Mouse (Mus musculus) heart, postnatal 0 days (tissue): Measurements from ENCODE around the gene Picalm. TPM values are rescaled to one million over a fixed set of nuclear protein-coding genes. Genes with fewer than 3 reads are reported as not detected.

Experiments
- ATAC-seq: fragments of 200-750 bp; cut with Nextera tagmentation; 2 replicates; pipeline ENCODE4 v1.8.0; 2017; ENCODE audit warnings: low read depth, moderate number of reproducible peaks, moderate library complexity; ENCODE audit not compliant: insufficient read depth
- DNase-seq: peaks from one replicate; pipeline ENCODE4 v3.0.0-alpha.2; 2016; ENCODE audit warnings: low spot score
- H3K27ac ChIP-seq: fragments of 300-500 bp; sonication (generic); 2 replicates; pipeline ENCODE4 v1.5.1; 2014; ENCODE audit warnings: low read depth, mild to moderate bottlenecking
- H3K27me3 ChIP-seq: fragments of 300-500 bp; sonication (generic); 2 replicates; pipeline ENCODE4 v1.6.1; 2014; ENCODE audit warnings: low read length, mixed read lengths; ENCODE audit not compliant: control insufficient read depth, insufficient read depth
- H3K36me3 ChIP-seq: fragments of 300-500 bp; sonication (generic); replicated peaks from 2 replicates; pipeline ENCODE4 v1.6.1; 2014; ENCODE audit warnings: low read length, mixed read lengths; ENCODE audit not compliant: control insufficient read depth, insufficient read depth
- H3K4me1 ChIP-seq: fragments of 300-500 bp; sonication (generic); 2 replicates; pipeline ENCODE4 v1.6.1; 2014; ENCODE audit warnings: antibody characterized with exemption; ENCODE audit not compliant: control insufficient read depth, insufficient read depth
- H3K4me2 ChIP-seq: fragments of 300-500 bp; sonication (generic); 2 replicates; pipeline ENCODE4 v1.6.1; 2014; ENCODE audit warnings: low read depth, mild to moderate bottlenecking, low read length, moderate library complexity
- H3K4me3 ChIP-seq: fragments of 300-500 bp; sonication (generic); 2 replicates; pipeline ENCODE4 v1.5.1; 2014; ENCODE audit warnings: low read depth, low read length
- H3K9ac ChIP-seq: fragments of 300-500 bp; sonication (generic); replicated peaks from 2 replicates; pipeline ENCODE4 v1.6.1; 2014; ENCODE audit warnings: low read depth, low read length, mixed read lengths
- H3K9me3 ChIP-seq: fragments of 300-500 bp; sonication (generic); replicated peaks from 2 replicates; pipeline ENCODE4 v1.6.1; 2016; ENCODE audit warnings: low read length; ENCODE audit not compliant: control insufficient read depth
- CTCF ChIP-seq: IDR thresholded peaks from 2 replicates; pipeline ENCODE4 v1.5.1; 2016; ENCODE audit warnings: antibody characterized with exemption, control low read depth, low read depth
- EP300 ChIP-seq: IDR thresholded peaks from 2 replicates; pipeline ENCODE4 v1.6.1; 2016; ENCODE audit warnings: antibody characterized with exemption, low read depth
- WGBS: fragments of 180-500 bp; shearing (Covaris S2); extraction: QIAGEN DNeasy Blood & Tissue Kit; methylation state at CpG from one replicate; pipeline ENCODE4 v1.1.7; 2014; 5-methylcytosine and 5-hydroxymethylcytosine counted together
- polyA plus RNA-seq: library from polyadenylated mRNA; unstranded; fragments of >200 nt; fragmentation: Nextera tagmentation; extraction: Ambion mirVana; gene quantifications from 2 replicates; pipeline ENCODE4 v1.2.1, GENCODE M21; 2015
- total RNA-seq: library from RNA; depleted of rRNA; stranded (reverse); fragments of >200 nt; gene quantifications from 2 replicates; pipeline ENCODE4 v1.2.3, GENCODE M21; 2014; ENCODE audit warnings: low replicate concordance

The Picalm gene
- total and polyA plus RNA-seq, 2 experiments from 2014 or later, result 29.2 to 169 TPM

DNA sequence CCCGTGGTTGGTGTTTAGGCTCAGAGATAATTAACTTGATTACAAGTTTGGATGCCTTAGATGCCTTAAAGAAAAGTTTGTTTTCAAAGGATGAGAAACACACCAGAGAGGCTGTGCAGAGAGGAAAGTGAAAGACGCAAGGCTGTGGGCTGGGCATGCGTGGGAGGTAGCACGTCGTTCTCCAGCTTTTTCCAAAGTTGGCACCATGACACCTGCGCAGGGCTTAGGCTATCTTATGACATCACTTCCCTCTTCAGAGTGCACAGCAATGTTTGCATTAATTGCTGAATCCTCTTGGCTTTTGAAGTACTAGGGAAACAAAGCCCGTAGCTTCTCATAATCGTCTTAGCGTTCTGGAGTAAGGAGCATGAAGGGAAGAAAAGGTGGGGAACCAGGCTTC, 101.4 kb downstream of the Picalm start:
- no peaks in the 10 kb centered on the region for H3K9me3 ChIP-seq
- DNase-seq, result no peak
- ATAC-seq, result no peak
- no peaks in the 10 kb centered on the region for H3K36me3 ChIP-seq
- H3K4me2 ChIP-seq, result no peak overlapping the region
- no peaks in the 10 kb centered on the region for H3K4me1 ChIP-seq
- H3K4me3 ChIP-seq, result no peak overlapping the region
- no peak overlapping the region for H3K9ac ChIP-seq
- TF ChIP-seq EP300, result no peak
- TF ChIP-seq CTCF, result no peak
- H3K27ac ChIP-seq, result no peak overlapping the region
- WGBS, result 60% methylated on average over 9 of the region's 9 CpGs
- H3K27me3 ChIP-seq, result no peaks in the 10 kb centered on the region

DNA sequence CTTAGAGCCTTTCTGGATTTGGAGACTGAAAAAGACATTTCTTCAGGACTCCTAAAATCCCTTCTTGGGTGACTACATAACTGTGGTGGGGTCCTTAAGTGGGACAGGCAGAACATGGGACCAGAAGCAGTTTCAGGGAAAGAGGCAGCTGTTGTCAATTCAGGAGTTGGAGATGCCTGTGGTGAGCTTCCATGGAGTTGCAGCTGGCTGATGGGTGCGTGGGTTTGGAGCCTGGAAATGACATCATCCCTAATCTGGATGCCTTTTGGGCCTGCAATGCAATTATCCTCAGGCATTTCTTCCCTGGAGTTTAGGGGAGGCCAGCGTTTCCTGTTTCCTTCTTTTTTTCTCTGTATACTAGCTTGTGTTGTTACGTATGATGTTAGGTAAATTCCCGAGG, 103.9 kb downstream of the Picalm start:
- H3K9me3 ChIP-seq, result no peaks in the 10 kb centered on the region
- 41% methylated on average over 4 of the region's 4 CpGs for WGBS
- TF ChIP-seq CTCF, result no peak
- no peak for TF ChIP-seq EP300
- H3K27me3 ChIP-seq, result no peaks in the 10 kb centered on the region
- ATAC-seq, result peak; percentile 44; the same call in 1 of the 2 replicates
- H3K4me3 ChIP-seq, result no peak overlapping the region
- peak overlapping the region; percentile 78 for H3K27ac ChIP-seq
- no peak overlapping the region for H3K9ac ChIP-seq
- DNase-seq, result peak; percentile 47
- no peaks in the 10 kb centered on the region for H3K36me3 ChIP-seq
- H3K4me1 ChIP-seq, result no peaks in the 10 kb centered on the region
- no peak overlapping the region for H3K4me2 ChIP-seq

DNA sequence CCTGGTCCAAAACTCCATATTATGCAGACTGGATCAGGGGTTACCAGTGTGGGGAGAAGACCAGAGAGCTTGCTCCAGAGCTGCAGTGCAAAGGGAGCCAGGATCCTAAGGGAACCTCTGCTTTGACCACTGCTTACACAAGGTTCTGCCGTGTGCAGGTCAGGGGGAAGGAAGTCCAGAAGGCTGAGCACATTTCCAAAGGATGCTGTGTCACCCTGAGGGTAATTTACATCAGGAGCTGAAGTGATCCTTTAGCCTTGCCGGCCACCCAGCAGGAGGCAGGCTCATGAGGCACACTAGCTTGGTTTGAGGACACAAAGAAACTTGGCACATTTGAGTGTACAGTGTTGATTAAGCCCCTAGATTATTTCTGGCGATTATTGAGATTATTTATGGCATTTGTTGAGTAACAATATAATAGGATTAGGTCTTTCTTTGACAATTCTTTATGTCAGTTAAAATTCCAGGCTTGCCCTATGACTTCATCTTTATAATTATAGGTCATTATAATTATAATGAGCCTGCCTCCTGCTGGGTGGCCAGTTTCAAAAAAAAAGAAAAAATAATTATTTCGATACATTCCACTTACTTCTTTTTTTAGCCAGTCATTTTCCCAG, 106.4 kb downstream of the Picalm start:
- H3K4me2 ChIP-seq, result no peak overlapping the region
- no peak for TF ChIP-seq CTCF
- no peak for TF ChIP-seq EP300
- H3K4me3 ChIP-seq, result no peak overlapping the region
- no peak overlapping the region for H3K27ac ChIP-seq
- ATAC-seq, result no peak
- no peaks in the 10 kb centered on the region for H3K27me3 ChIP-seq
- DNase-seq, result no peak
- no peaks in the 10 kb centered on the region for H3K4me1 ChIP-seq
- no peaks in the 10 kb centered on the region for H3K36me3 ChIP-seq
- no peaks in the 10 kb centered on the region for H3K9me3 ChIP-seq
- 46% methylated on average over 4 of the region's 4 CpGs for WGBS
- no peak overlapping the region for H3K9ac ChIP-seq

DNA sequence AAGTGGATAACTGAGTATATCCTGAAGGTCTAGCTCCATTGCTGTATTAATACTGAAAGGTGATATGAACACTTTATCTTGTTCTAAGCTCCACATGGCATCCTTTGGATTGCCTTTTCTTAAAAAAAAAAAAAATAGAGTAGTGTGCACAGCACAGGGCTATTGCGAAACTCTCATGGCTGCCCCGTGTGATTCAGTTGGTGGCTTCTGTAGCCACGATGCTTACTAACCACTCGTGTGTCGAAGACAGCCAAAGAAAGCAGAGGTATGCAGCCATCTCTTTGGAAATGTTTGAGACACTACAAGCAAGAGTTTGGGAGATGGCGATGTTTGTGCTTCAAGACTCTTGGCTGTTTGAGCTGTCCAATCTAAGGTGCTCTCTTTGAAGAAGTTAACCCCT, 113.1 kb downstream of the Picalm start:
- Histone ChIP-seq H3K4me3 (no peak overlapping the region), H3K27ac (no peak overlapping the region), H3K4me1 (no peaks in the 10 kb centered on the region), H3K4me2 (no peak overlapping the region), H3K36me3 (no peaks in the 10 kb centered on the region), H3K9me3 (no peaks in the 10 kb centered on the region), H3K9ac (no peak overlapping the region), H3K27me3 (no peaks in the 10 kb centered on the region)
- TF ChIP-seq EP300 (no peak), CTCF (no peak)
- DNase-seq, result no peak
- no peak for ATAC-seq
- WGBS, result 80% methylated on average over 6 of the region's 6 CpGs

DNA sequence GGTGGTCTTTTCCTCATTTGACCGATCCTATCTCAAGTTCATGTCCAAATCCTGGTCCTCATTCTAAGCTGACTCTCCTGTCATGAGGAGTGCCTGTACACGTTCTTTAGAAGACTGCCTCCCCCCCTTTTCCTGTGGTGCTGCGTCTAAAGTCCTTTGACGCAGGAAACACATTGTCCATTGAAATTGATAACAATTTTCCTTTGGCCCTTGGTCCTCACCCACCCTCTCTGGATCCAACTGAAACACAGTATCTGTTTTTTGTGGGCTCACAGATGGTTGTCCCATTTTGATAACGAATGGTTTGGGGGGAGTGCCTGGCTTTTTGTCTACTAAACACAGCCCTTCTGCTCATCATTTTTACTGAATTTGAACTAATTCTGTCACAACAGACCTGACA, 113.6 kb downstream of the Picalm start:
- no peak for DNase-seq
- H3K36me3 ChIP-seq, result no peaks in the 10 kb centered on the region
- no peak overlapping the region for H3K27ac ChIP-seq
- ATAC-seq, result no peak
- no peak overlapping the region for H3K4me2 ChIP-seq
- no peaks in the 10 kb centered on the region for H3K9me3 ChIP-seq
- TF ChIP-seq CTCF (no peak), EP300 (no peak)
- 57% methylated on average over 5 of the region's 5 CpGs for WGBS
- H3K4me1 ChIP-seq, result no peaks in the 10 kb centered on the region
- no peak overlapping the region for H3K9ac ChIP-seq
- H3K27me3 ChIP-seq, result no peaks in the 10 kb centered on the region
- no peak overlapping the region for H3K4me3 ChIP-seq

DNA sequence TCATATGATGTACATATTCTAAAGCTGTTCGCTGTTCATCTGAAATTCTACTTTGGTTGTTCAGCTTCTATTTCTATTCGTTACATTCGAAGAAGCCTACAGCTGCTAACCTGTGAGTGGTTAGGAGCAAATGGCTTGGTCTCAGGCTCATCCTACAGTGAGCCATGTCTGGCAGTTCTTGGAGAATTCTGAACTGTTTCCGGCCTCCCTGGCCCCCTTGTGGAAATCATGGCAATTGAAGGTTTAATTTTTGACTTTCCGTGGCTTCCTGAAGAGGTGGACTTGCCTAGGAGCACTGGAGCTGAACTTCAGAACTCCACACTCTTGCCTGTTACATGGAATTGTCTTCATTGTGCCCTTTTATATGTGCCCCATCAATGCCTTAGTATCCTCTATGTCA, 122.9 kb downstream of the Picalm start:
- Histone ChIP-seq H3K9me3 (no peaks in the 10 kb centered on the region), H3K27ac (no peak overlapping the region), H3K36me3 (no peaks in the 10 kb centered on the region), H3K4me2 (no peak overlapping the region), H3K27me3 (no peaks in the 10 kb centered on the region), H3K4me1 (no peaks in the 10 kb centered on the region), H3K4me3 (no peak overlapping the region), H3K9ac (no peak overlapping the region)
- TF ChIP-seq CTCF (peak; percentile 27; the same call in 1 of the 2 replicates), EP300 (no peak)
- WGBS, result 65% methylated on average over 5 of the region's 5 CpGs
- DNase-seq (no peak), ATAC-seq (no peak)
